Mouse (Mus musculus) telencephalon, adult 2 months (tissue): ENCODE results near the gene Aldh1l1.

Experiments
- DNase-seq: peaks from one replicate; pipeline ENCODE4 v3.0.0-alpha.2; 2011; ENCODE audit warnings: low read depth, low spot score

Aldh1l1 gene

DNA sequence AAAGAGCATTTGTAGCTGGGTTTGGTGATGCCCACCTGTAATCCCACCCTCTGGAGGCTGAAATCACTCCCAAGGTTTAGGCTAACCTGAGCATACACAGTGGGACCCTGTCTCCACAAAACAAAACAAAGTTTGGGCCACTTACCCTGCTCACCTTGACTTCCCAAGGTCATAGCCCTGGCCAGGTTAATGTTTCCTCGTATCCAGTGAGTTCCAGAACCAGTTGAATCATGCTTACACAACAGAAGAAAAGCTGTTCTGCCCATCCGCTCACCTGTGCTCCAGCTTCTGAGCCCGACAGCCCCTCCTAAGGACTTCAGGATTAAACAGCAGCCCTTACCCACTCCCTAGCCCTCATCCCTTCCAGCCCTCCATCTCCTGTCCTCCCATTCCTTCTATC is 60.8 kb downstream of the Aldh1l1 start:
- no peak for DNase-seq

DNA sequence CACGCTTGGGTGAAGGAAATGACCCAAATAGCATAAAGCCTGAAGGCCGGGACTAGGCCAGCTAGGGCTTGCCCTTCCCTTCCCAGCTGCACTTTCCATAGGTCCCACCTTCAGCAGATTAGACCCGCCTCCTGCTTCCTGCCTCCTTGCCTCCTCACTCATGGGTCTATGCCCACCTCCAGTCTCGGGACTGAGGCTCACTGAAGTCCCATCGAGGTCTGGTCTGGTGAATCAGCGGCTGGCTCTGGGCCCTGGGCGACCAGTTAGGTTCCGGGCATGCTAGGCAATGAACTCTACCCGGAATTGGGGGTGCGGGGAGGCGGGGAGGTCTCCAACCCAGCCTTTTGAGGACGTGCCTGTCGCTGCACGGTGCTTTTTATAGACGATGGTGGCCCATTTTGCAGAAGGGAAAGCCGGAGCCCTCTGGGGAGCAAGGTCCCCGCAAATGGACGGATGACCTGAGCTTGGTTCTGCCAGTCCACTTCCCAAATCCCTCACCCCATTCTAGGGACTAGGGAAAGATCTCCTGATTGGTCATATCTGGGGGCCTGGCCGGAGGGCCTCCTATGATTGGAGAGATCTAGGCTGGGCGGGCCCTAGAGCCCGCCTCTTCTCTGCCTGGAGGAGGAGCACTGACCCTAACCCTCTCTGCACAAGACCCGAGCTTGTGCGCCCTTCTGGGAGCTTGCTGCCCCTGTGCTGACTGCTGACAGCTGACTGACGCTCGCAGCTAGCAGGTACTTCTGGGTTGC is 64.1 kb downstream of the Aldh1l1 start:
- DNase-seq = no peak

DNA sequence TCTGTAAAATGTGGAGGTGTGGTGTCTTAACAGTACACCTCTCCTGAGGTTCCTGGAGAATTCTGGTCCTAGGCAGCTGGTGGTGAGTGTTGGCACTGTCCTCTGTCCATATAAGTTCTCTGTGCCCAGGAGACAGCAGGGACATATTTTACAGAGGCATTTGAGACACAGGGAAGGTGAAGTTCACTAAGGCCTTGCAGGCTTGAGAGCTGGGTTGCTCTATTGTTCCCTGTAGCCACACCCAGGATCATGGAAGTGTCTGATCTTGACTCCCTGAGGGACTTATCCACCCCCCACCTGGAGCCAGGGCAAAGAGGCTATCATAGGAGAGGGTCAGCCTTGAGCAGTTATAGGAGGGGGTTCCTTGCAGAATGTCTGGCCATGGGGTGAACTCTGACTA is 65.0 kb downstream of the Aldh1l1 start:
- DNase-seq = no peak

DNA sequence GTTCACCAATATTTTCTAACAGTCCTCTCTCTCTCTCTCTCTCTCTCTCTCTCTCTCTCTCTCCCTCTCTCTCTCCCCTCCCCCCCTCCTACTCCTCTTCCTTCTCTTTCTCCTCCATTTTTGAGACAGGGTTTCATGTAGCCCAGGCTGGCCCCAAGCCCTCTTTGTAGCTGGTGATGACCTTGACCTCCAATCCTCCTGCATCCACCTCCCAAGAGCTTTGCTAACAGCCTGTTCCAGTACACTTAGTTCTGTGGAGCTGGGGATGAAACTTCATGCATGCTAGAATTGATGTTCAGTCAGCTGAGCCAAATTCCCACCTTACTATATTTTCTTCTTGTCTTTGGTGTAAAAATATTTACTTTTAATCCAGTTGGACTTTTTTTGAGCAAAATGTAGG is 67.0 kb downstream of the Aldh1l1 start:
- DNase-seq = no peak

DNA sequence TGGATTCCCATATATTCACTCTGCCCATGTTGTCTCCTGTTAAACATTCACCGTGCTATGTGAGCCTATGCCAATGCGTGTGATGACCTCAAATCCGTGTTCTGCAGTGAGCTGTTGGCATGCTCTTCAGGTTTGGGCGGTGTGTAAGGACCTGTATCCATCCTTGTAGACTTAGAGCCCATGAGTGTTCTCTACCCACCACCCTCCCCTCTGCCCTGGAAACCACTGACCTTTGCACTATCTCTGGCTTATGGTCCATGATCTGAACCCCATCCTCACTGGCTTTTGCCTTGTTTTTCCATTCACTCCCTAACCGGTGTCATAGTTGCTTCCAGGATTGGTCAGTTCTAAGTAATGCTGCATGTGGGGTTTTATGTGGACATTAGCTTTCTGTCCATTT is 67.5 kb downstream of the Aldh1l1 start:
- no peak for DNase-seq

DNA sequence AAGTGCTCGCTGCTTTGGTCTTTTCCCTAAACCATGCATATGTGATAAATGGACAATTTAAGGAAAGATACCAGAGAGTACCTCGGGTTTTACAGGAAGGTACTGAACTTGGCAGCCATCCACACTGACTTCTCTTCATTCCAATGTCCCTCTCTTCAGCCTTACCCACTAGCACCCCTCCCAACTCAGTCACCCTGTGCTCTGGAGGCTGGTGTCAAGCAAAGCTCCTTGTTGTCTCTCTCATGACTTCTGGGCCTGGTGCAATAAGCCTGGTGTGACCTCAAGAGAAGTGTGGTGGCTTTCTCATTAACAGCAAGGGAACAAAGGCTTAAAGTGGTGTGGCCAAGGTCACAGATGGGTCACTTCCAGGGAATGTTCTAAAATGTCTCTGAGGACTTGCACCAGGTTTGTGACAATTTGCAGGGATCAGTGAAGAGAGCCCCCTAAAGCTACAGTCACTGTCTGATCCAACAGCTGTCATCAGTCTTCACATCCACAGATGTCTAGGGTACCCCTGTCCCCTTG is 70.4 kb downstream of the Aldh1l1 start:
- no peak for DNase-seq

DNA sequence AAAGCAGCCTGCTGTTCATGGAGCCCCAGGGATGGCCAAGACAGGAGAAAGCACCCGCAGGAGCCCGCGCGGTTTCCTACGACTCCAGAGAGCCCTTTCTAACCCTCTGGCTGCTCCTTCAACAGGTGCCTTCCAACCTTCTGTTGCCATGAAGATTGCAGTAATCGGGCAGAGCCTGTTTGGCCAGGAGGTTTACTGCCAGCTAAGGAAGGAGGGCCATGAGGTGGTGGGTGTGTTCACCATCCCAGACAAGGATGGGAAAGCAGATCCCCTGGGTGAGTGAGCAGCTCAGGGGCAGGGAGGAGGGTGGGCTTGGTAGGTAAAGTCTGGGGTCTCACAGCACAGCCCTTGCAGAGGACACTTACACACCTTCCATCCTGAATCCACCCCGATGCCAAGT is 70.8 kb downstream of the Aldh1l1 start:
- no peak for DNase-seq

DNA sequence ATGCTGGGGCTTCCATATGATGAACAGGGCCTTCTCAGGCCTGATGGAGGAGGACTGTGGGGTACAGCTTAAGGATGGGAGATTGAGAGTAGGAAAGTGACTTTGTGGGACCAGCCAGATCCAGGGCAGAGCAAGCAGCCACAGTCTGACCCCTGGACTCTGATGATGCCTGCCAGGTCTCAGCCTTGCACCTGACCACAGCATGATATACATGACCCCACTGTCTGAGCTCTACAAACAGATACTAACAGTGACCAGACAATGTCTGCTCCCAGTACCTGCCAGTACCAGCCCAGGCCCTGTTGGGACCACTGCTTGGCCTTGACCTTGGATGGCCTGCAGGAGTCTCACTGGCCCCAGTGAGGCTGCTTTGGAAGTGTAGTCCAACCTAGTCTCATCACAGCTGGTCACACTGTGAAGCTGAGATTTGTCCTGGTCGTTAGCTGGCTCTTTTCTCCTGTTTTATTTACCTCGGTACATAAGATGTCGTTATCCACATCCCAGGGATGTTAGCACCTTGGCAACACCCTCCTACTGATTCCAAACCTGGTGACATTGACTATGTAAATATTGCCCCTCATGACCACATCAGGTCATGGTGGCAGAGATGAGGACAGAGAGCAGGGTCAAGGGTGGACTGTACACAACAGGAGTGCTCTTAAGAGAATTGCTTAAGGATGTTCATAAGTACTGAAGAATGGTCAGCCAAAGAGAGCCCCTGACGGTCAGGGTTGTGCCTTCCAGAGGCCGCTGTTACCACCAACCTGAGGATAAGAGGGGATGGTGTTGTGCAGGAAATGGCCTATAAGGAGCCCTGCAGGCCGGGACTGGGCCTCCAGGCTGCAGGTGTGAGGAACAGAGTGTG is 71.8 kb downstream of the Aldh1l1 start:
- DNase-seq = no peak

DNA sequence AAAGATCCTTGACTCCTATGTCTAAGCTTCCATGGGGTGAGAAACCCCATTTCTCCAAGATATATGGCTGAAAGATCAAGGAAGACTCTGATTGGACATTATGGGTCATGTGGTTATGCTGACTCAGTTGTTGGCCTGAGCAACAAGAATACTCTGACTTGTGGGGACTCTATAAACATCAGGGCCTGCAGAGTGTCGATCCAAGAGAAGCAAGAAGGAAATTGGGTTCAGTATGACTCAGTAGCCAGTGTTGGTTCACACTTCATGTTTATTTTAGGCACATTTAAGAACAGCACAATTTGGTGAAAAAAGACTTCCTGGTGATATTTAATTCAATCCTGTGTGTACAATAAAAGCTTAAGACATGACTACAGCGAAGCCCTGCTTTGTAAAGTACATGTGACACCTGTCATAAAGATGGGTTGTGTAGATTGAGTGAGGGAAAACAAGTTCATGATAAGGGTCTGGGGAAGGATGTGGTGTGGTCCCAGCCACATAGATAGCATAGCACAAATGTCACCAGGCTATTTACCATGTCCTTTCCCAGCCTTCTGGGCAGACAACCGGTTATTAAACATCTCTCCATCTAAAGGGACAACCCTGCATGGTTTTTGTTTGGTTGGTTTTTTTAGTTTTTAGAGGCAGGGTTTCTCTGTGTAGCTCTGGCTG is 74.3 kb downstream of the Aldh1l1 start:
- peak; percentile 81 for DNase-seq

DNA sequence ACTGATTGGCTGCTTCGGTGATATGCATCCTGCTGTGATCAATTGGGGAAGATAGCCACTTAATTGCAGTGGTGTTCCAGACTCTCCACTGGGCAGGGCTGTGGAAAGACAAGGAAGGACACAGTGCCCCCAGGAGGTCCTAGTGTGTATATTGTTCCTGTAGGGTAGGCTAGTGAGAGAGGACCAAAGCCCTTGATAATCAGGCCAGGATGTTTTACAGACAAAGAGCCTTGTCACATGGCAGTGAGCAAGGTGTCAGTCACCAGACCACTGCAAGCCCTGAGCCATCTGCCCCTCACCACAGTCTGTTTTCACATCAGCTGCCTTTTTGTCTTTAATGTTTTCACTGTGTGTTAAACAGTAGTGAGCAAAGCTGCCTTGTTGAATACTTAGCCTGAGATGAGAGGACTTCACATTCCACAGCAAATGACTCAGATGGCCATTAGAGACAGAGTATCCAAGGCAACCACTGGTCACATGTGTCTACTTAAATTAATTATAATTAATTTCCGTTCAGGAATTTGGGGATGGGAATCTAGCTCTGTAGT is 75.1 kb downstream of the Aldh1l1 start:
- DNase-seq = no peak

DNA sequence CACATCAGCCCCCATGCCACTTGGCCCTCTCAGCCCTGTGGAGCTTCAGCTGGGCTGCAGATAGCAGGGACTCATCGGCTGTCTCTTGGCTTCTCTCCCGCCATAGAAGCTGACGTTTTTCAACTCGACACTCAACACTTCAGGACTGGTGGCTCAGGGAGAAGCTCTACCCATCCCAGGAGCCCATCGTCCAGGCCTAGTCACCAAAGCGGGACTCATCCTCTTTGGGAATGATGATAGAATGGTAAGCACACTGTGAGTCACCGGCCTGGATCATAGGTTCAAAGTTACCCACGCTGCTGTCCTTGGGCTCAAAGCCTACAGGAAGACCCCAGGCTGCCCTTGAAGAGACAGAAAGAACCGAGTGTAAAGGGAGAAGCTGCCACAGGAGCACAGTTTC is 78.0 kb downstream of the Aldh1l1 start:
- DNase-seq = no peak

DNA sequence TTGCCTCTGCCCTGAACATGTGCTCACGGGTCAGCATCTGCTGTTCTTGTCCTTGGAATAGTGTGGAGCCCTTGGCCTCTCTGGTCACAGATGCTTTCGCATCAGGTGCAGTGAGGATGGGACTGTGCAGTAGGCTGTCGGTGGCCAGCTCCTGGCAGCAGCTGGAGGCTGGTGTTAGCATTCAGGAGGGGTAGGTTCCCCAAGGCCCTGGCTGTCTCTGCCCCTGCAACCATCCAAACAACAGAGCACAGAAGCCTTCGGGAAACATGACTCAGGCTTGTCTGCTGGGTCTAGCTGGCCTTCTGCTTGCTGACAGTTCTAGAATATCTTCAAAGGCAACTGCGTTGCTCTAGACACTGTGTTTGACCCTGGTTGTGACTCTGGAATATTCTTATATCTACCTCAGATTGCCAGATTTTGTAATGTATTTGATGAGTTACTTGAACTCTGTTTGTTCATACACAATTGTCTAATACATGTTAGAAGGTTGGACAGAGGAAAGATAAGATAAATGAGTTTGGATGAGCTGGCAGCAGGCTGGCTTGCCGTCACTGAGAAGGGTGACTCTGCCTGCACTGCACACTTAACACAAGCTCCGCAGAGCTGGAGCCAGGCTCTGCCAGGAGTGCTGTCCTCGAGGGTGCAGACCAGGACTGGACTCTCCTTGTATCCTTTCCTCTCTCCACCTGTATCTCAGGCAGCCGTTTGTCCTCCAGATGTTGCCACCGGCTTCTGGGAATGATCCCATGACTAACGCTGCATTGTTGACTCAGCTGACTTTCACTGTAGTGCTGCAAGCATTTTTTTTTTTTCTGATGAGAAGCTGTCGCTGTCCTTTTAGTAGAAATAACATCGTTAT is 79.4 kb downstream of the Aldh1l1 start:
- DNase-seq = no peak

DNA sequence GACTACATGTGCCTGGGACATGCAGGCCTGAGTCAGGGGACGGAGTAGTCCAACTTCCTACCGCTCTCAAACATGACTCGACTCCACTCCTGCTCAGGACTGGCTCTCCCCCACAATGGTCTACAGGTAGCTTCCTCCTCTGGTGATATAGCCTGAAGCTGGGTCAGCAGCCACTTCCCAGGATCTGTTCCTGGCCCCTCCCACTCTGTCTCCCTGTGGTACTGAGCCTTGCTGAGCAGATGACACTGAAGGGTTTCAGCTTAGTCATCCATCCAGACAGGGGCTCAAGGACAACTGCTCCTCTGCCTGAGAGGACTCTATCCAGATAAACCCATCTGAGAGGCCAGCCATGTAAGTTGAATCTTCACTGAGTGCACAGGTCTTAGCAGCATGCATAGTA is 81.3 kb downstream of the Aldh1l1 start:
- DNase-seq = no peak

DNA sequence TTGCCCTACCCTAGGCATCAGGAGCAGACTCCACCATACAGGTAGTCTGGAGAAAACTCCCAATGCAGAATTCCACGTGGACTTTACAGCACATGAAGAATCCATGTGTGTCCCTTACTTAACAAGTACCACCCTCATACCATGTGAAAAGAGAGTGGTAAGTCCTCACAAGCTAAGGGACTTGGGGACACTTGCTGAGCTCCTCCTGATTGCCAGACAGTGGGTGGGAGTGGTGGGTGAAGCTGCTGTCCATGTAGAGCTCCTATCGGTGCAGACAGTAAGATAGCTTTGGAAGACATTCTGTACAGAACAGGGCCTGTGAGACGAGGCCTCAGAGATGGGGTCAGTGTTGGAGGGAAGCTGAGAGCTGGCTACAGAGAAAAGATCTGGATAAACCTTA is 81.7 kb downstream of the Aldh1l1 start:
- peak; percentile 58 for DNase-seq

DNA sequence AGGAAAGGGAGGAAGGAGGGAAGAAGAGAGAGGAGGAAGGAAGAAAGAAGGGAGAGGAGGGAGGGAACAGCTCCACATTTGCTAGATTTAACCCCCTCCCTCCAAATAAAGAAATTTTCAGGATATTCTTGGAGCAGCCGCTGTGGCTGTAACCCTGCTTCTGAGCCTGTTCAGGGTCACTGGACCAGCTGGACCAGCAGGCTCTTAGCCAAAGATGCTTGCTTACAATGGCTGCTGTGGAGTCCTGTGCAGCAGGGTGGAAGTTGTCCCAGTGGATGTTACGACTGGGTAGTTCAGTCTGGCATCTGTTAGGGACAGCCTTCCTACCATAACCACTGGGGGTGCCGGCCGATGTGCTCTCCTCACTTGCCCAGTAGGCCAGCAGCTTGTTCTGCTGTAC is 82.5 kb downstream of the Aldh1l1 start:
- no peak for DNase-seq

DNA sequence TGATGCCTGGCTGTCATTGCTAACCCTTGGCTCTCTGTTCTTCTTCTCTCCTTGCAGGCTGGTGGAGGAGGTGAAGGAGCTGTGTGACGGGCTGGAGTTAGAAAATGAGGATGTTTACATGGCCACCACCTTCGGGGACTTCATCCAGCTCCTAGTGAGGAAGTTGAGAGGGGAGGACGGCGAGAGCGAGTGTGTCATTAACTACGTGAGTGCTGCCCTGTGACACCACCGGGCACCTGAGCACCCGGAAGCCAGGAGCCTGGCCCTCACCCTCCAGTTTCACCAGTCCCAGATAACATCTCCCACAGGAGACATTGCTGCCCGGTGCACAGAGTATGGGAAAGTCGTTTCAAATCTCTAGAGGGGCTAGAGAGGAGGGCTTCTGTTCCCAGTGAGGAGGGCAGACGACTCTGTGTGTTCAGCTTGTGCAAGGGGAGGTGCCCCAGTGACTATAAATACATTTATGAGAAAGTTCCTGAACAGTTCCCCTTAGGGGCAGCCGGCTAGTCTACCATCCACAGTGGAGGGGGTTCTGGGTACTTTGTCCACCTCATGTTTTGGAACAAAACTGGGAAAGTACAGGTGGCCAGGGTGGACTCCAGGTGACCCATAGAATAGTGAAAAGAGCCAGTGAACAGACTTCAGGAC is 83.6 kb downstream of the Aldh1l1 start:
- DNase-seq = no peak

DNA sequence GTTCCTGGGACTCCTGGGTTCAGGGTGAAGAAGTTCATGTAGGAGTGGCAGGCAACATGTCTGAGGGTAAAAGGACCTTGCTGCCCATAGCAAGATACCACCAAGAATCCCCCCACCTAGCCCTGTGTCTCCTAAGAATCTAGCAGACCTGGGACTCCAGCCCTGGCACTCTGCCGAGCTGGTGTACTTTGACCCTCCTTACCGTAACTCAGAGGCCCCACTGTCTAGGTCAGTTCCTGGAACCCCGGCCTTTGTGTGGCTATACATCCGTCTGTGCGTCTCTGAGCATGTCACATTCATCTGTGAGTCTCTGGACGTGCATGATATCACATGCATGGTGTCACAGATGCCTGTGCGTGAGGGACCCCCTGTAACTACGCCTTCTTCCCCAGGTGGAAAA is 84.2 kb downstream of the Aldh1l1 start:
- DNase-seq = no peak

DNA sequence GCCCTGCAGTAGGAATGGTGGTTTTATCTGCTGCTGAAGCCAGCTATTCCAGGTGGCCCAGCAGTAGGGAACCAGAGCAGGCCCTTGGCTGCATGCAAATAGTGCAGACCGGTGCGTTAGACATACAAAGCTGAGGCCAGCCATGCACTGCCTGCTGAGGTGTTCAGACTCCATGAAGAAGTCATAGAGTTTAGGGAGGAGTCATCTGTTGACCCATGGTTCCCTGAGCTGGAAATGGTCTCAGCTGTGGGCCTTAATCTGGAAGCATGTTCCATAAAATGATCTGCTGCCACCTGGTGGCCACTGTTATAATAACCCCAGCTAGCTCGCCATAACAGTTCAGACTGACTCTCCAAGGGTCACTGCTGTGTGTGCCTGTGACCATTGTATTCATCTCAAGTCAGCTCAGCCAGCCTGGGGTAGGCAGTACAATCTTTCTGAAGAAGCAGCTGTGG is 89.1 kb downstream of the Aldh1l1 start:
- no peak for DNase-seq

DNA sequence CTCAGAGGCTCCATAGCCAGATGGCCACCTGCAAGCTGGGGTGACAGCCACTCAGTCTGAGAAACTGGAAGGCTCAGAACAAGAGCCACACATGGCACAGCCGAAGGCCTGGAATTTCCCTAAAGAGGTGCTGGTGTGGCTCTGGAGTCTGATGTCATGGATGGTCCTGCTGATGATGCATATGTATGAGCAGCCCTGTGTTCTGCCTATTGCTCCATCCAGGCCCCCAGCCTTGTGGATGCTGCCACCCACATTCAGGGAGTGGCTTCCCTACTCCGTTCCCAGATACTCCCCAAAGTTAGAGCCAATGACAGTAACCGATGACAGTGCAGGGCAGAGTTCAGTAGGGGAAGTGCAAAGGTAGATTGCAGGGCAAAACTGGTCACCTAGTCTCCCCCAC is 91.9 kb downstream of the Aldh1l1 start:
- no peak for DNase-seq

DNA sequence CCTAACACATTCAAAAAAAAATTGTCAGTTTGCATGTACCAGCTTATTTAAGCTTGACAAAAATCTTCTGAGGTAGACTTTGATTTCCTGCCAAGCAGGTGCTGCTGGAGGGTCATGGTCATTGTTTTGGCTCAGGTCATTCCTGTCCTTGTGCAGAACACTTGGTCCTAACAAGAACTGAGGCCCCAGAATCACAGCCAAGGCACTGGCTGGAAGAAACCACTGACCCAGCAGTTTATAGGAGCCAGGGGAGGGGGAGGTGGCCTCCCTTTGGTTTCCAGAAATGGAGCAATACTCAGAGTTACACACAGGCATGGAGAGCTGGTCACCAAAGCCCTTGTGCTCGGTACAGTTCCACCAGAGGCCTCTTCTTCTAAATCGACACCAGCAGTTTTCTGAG is 96.1 kb downstream of the Aldh1l1 start:
- DNase-seq = no peak
